Mouse (Mus musculus) cortical plate, adult 2 months (tissue): ENCODE measurements at regions not wholly inside any gene's neighbourhood (a gene's known extent, or its start where the extent isn't known, plus 50 kb on each side); places are given as distances from the start of the nearest gene placed in this dataset.
"Not testable (repeated sequence)": the region's sequence is repeated elsewhere in the genome, so short reads cannot be mapped to it uniquely, and the experiment has no call there.

Experiments used
- CTCF ChIP-seq: fragments of 200-500 bp; IDR thresholded peaks from 2 replicates; pipeline ENCODE4 v1.5.1; 2011; ENCODE audit warnings: mild to moderate bottlenecking, control low read depth, low read length; ENCODE audit not compliant: insufficient read depth; ENCODE audit errors: extremely low read depth
- POLR2A ChIP-seq: fragments of 200-500 bp; IDR thresholded peaks from 2 replicates; pipeline ENCODE4 v1.6.1; 2011; ENCODE audit warnings: mild to moderate bottlenecking, low read length, control low read depth; ENCODE audit not compliant: insufficient read depth; ENCODE audit errors: extremely low read depth

DNA sequence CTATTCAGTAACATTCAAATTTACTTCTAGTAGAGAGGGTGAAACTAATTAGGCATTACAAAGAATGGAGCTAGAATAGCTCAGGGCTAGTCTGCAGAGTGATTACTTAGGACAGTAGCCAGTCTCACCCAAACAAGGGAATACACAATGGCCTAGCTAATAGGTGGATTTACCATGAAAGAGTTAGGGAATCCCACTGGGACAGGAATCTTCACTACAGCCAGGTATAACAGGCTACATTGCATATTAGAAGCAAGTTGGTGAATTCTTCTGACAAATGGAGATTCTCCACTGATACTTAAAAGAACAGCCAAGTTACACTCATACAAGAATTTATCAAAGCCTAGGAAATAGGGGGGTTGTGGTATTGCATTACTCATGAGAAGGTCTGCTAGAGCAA, 670.2 kb upstream of the Chrm3 start:
- TF ChIP-seq CTCF, POLR2A: not testable (repeated sequence)
